Comparison of ENCODE assay signal across 11 mouse cellular contexts in genomic region chr16:44962777-44963176, GRCm38 (mm10). TPM values are rescaled to one million over a fixed set of nuclear protein-coding genes. Genes with fewer than 3 reads are reported as not detected.
DNase-seq lines count a peak whose midpoint lies in the region; ATAC-seq and TF ChIP-seq lines count a peak whose summit lies in the region.
"Had no signal": no experiment of that assay in that cellular context is flagged by ENCODE, and none has a peak within 500 bp of the region (broad histone marks: within the 10 kb centered on the region; RNA-seq: fewer than 3 reads in every experiment).

No protein-coding gene starts in this region.

- peak; percentile 24; the same call in 1 of the 2 replicates for ATAC-seq in heart, postnatal 0 days (ENCODE audit: insufficient read depth, low read depth)
- peak; percentile 88 for ATAC-seq in megakaryocyte-erythroid progenitor cell, adult 5-6 weeks (replicated peaks; ENCODE audit: low FRiP score, low TSS enrichment, poor library complexity, severe bottlenecking)

- peak; percentile 13 for DNase-seq in layer of hippocampus, adult 11-12 months (ENCODE audit: low spot score)
- DNase-seq in layer of hippocampus, adult 2 months (ENCODE audit: low spot score in 2 of 2): no peak
- DNase-seq in MEL-GATA-1-ER (ENCODE audit: extremely low read depth, low read depth): peak; percentile 96
- peak; percentile 37 for DNase-seq in heart, postnatal 0 days (ENCODE audit: low spot score)
- DNase-seq in adrenal gland, adult 8-10 months: no peak
- no peak for DNase-seq in right cerebral cortex, adult 18-20 months
- no peak for DNase-seq in right cerebral cortex, postnatal 4 days

- no peak overlapping the region for H3K4me3 ChIP-seq in layer of hippocampus, adult 2 months
- H3K4me3 ChIP-seq in heart, postnatal 0 days (ENCODE audit: low read depth, low read length): no peak overlapping the region
- H3K4me3 ChIP-seq: hindbrain, embryonic 15.5 days; myocyte had no signal

- H3K4me2 ChIP-seq in heart, postnatal 0 days (ENCODE audit: low read depth, low read length): no peak overlapping the region
- H3K4me2 ChIP-seq: hindbrain, embryonic 15.5 days had no signal

- H3K9me3 ChIP-seq in heart, postnatal 0 days (replicated peaks; ENCODE audit: control insufficient read depth, low read length): no peaks in the 10 kb centered on the region
- H3K9me3 ChIP-seq: hindbrain, embryonic 15.5 days had no signal

- TF ChIP-seq EP300 in heart, postnatal 0 days (IDR thresholded peaks at IDR 0.05; ENCODE audit: low read depth): no peak

- no peaks in the 10 kb centered on the region for H3K36me3 ChIP-seq in heart, postnatal 0 days (replicated peaks; ENCODE audit: control insufficient read depth, insufficient read depth, low read length)
- H3K36me3 ChIP-seq: hindbrain, embryonic 15.5 days had no signal

- TF ChIP-seq CTCF in layer of hippocampus, adult 2 months (conservative IDR thresholded peaks at IDR 0.05): no peak
- TF ChIP-seq CTCF in heart, postnatal 0 days (IDR thresholded peaks at IDR 0.05; ENCODE audit: low read depth): no peak

- no peaks in the 10 kb centered on the region for H3K27me3 ChIP-seq in heart, postnatal 0 days (ENCODE audit: control insufficient read depth, insufficient read depth, low read length)
- H3K27me3 ChIP-seq: hindbrain, embryonic 15.5 days had no signal

- 32% methylated on average over 2 of the region's 2 CpGs for WGBS in heart, postnatal 0 days

- H3K4me1 ChIP-seq in heart, postnatal 0 days (ENCODE audit: control insufficient read depth, insufficient read depth): peaks cover 5% of the 10 kb centered on the region; the same call in 1 of the 2 replicates
- H3K4me1 ChIP-seq: hindbrain, embryonic 15.5 days had no signal

- H3K9ac ChIP-seq in heart, postnatal 0 days (replicated peaks; ENCODE audit: low read depth, low read length): no peak overlapping the region
- H3K9ac ChIP-seq: hindbrain, embryonic 15.5 days had no signal

- H3K27ac ChIP-seq in layer of hippocampus, adult 2 months: no peak overlapping the region
- peak overlapping the region; percentile 14; the same call in 1 of the 2 replicates for H3K27ac ChIP-seq in heart, postnatal 0 days (ENCODE audit: low read depth)
- H3K27ac ChIP-seq: hindbrain, embryonic 15.5 days had no signal

RNA-seq across cellular contexts. Expression of gene Cd200r3, which starts 19.3 kb away (rescaled TPM):
- not detected for total RNA-seq in layer of hippocampus, adult 2 months (2021)
- 0.99 TPM in 1 of 2 replicates, not detected in the other for total RNA-seq in heart, postnatal 0 days (2014; rRNA removed; ENCODE audit: low replicate concordance)
- 0.51 and 0.54 TPM in 2 replicates for polyA plus RNA-seq in heart, postnatal 0 days (2015; fragmentation: Nextera tagmentation; extraction: Ambion mirVana)
- not detected in 2 replicates for total RNA-seq in megakaryocyte-erythroid progenitor cell, adult 5-6 weeks (2014; fragmentation: Nextera tagmentation)
- 0.05 and 0.27 TPM in 2 replicates for total RNA-seq in megakaryocyte-erythroid progenitor cell, adult 5-6 weeks (2017)
- under 1 TPM in 1 of 4 experiments, not detected in 3; 0.22 TPM for total RNA-seq in adrenal gland, adult 8-10 months (2022)
- total RNA-seq: left cerebral cortex, postnatal 14 days had no signal
- polyA plus RNA-seq: myocyte had no signal

Comparison
In these comparisons a context has a peak if more than half of its experiments do, and no peak if none do; other contexts are left out.
1. DNase-seq: peak in layer of hippocampus, adult 11-12 months (single experiment), MEL-GATA-1-ER (single experiment) and heart, postnatal 0 days (single experiment); none in layer of hippocampus, adult 2 months (0 of 2), adrenal gland, adult 8-10 months (single experiment), right cerebral cortex, adult 18-20 months (single experiment) and right cerebral cortex, postnatal 4 days (single experiment).